Mouse (Mus musculus): ENCODE results near the gene Nkain2. TPM values are rescaled to one million over a fixed set of nuclear protein-coding genes. Genes with fewer than 3 reads are reported as not detected.
"Not testable (repeated sequence)": the region's sequence is repeated elsewhere in the genome, so short reads cannot be mapped to it uniquely, and the experiment has no call there.

The Nkain2 gene
- polyA plus RNA-seq, 1 experiment, result not detected

GRCm38 (mm10) chr10:32815210-32815883 lies 74.9 kb downstream of the Nkain2 start:
- H3K27ac ChIP-seq (ENCODE audit: control insufficient read depth, insufficient read depth, low read depth, low read length, poor library complexity), result no peak overlapping the region

GRCm38 (mm10) chr10:32796215-32796614 lies 94.0 kb downstream of the Nkain2 start:
- WGBS, result 51% methylated on average over 2 of the region's 2 CpGs
- Histone ChIP-seq H3K4me1 (ENCODE audit: control insufficient read depth, insufficient read depth, low read length) (no peaks in the 10 kb centered on the region), H3K27ac (ENCODE audit: control insufficient read depth, insufficient read depth, low read depth, low read length, poor library complexity) (no peak overlapping the region), H3K4me3 (replicated peaks; ENCODE audit: control insufficient read depth, low read depth, low read length) (no peak overlapping the region)
- TF ChIP-seq POLR2A (IDR thresholded peaks at IDR 0.05; ENCODE audit: borderline replicate concordance, control insufficient read depth, low read depth, low read length) (no peak), CTCF (IDR thresholded peaks at IDR 0.05; ENCODE audit: control insufficient read depth, insufficient read depth, low read length) (no peak)

More at GRCm38 (mm10) chr10:32815210-32815883, 74.9 kb downstream of the Nkain2 start:
- TF ChIP-seq POLR2A (IDR thresholded peaks at IDR 0.05; ENCODE audit: borderline replicate concordance, control insufficient read depth, low read depth, low read length), result no peak
- no peak for TF ChIP-seq CTCF (IDR thresholded peaks at IDR 0.05; ENCODE audit: control insufficient read depth, insufficient read depth, low read length)
- Histone ChIP-seq H3K4me3 (replicated peaks; ENCODE audit: control insufficient read depth, low read depth, low read length) (no peak overlapping the region), H3K4me1 (ENCODE audit: control insufficient read depth, insufficient read depth, low read length) (no peaks in the 10 kb centered on the region)
- 67% methylated on average over 4 of the region's 4 CpGs for WGBS

- TF ChIP-seq POLR2A (IDR thresholded peaks at IDR 0.05; ENCODE audit: borderline replicate concordance, control insufficient read depth, low read depth, low read length) (no peak), CTCF (IDR thresholded peaks at IDR 0.05; ENCODE audit: control insufficient read depth, insufficient read depth, low read length) (no peak)
- no peaks in the 10 kb centered on the region for H3K4me1 ChIP-seq (ENCODE audit: control insufficient read depth, insufficient read depth, low read length)
- no peak overlapping the region for H3K27ac ChIP-seq (ENCODE audit: control insufficient read depth, insufficient read depth, low read depth, low read length, poor library complexity)
- H3K4me3 ChIP-seq (replicated peaks; ENCODE audit: control insufficient read depth, low read depth, low read length), result no peak overlapping the region
Measured at GRCm38 (mm10) chr10:32790541-32790940, 99.7 kb downstream of the Nkain2 start.

- WGBS, result 73% methylated on average over 3 of the region's 3 CpGs
- Histone ChIP-seq H3K4me3 (replicated peaks; ENCODE audit: control insufficient read depth, low read depth, low read length) (no peak overlapping the region), H3K4me1 (ENCODE audit: control insufficient read depth, insufficient read depth, low read length) (no peaks in the 10 kb centered on the region), H3K27ac (ENCODE audit: control insufficient read depth, insufficient read depth, low read depth, low read length, poor library complexity) (no peak overlapping the region)
- TF ChIP-seq CTCF (IDR thresholded peaks at IDR 0.05; ENCODE audit: control insufficient read depth, insufficient read depth, low read length) (no peak), POLR2A (IDR thresholded peaks at IDR 0.05; ENCODE audit: borderline replicate concordance, control insufficient read depth, low read depth, low read length) (no peak)
Measured at GRCm38 (mm10) chr10:32782732-32783359, 107.4 kb downstream of the Nkain2 start.

- TF ChIP-seq CTCF (IDR thresholded peaks at IDR 0.05; ENCODE audit: control insufficient read depth, insufficient read depth, low read length), result no peak
- WGBS, result 79% methylated on average over 2 of the region's 2 CpGs
- H3K27ac ChIP-seq (ENCODE audit: control insufficient read depth, insufficient read depth, low read depth, low read length, poor library complexity), result no peak overlapping the region
- no peak overlapping the region for H3K4me3 ChIP-seq (replicated peaks; ENCODE audit: control insufficient read depth, low read depth, low read length)
- no peaks in the 10 kb centered on the region for H3K4me1 ChIP-seq (ENCODE audit: control insufficient read depth, insufficient read depth, low read length)
Measured at GRCm38 (mm10) chr10:32738989-32739388, 151.3 kb downstream of the Nkain2 start.

- not testable (repeated sequence) for H3K27ac ChIP-seq (ENCODE audit: control insufficient read depth, insufficient read depth, low read depth, low read length, poor library complexity); H3K4me1 ChIP-seq (ENCODE audit: control insufficient read depth, insufficient read depth, low read length); H3K4me3 ChIP-seq (replicated peaks; ENCODE audit: control insufficient read depth, low read depth, low read length)
- 65% methylated on average over 1 of the region's 1 CpGs for WGBS
Measured at GRCm38 (mm10) chr10:32706579-32706978, 183.7 kb downstream of the Nkain2 start.

GRCm38 (mm10) chr10:32696661-32697060 lies 193.6 kb downstream of the Nkain2 start:
- WGBS, result 71% methylated on average over 2 of the region's 2 CpGs
- TF ChIP-seq CTCF (IDR thresholded peaks at IDR 0.05; ENCODE audit: control insufficient read depth, insufficient read depth, low read length) (no peak), POLR2A (IDR thresholded peaks at IDR 0.05; ENCODE audit: borderline replicate concordance, control insufficient read depth, low read depth, low read length) (no peak)
- Histone ChIP-seq H3K4me1 (ENCODE audit: control insufficient read depth, insufficient read depth, low read length) (no peaks in the 10 kb centered on the region), H3K27ac (ENCODE audit: control insufficient read depth, insufficient read depth, low read depth, low read length, poor library complexity) (no peak overlapping the region), H3K4me3 (replicated peaks; ENCODE audit: control insufficient read depth, low read depth, low read length) (no peak overlapping the region)

- no peaks in the 10 kb centered on the region for H3K4me1 ChIP-seq (ENCODE audit: control insufficient read depth, insufficient read depth, low read length)
- no peak overlapping the region for H3K27ac ChIP-seq (ENCODE audit: control insufficient read depth, insufficient read depth, low read depth, low read length, poor library complexity)
- TF ChIP-seq CTCF (IDR thresholded peaks at IDR 0.05; ENCODE audit: control insufficient read depth, insufficient read depth, low read length) (no peak), POLR2A (IDR thresholded peaks at IDR 0.05; ENCODE audit: borderline replicate concordance, control insufficient read depth, low read depth, low read length) (no peak)
- no peak overlapping the region for H3K4me3 ChIP-seq (replicated peaks; ENCODE audit: control insufficient read depth, low read depth, low read length)
Measured at GRCm38 (mm10) chr10:32684548-32684947, 205.7 kb downstream of the Nkain2 start.

GRCm38 (mm10) chr10:32640256-32640655 lies 250.0 kb downstream of the Nkain2 start:
- no peak for TF ChIP-seq POLR2A (IDR thresholded peaks at IDR 0.05; ENCODE audit: borderline replicate concordance, control insufficient read depth, low read depth, low read length)
- no peak for TF ChIP-seq CTCF (IDR thresholded peaks at IDR 0.05; ENCODE audit: control insufficient read depth, insufficient read depth, low read length)
- no peak overlapping the region for H3K27ac ChIP-seq (ENCODE audit: control insufficient read depth, insufficient read depth, low read depth, low read length, poor library complexity)
- H3K4me3 ChIP-seq (replicated peaks; ENCODE audit: control insufficient read depth, low read depth, low read length), result no peak overlapping the region
- 70% methylated on average over 3 of the region's 3 CpGs for WGBS
- H3K4me1 ChIP-seq (ENCODE audit: control insufficient read depth, insufficient read depth, low read length), result no peaks in the 10 kb centered on the region

All from bone marrow, adult 2 months (tissue).